Mouse (Mus musculus) kidney, adult 8-10 months (tissue): Measurements from ENCODE around the gene Muc16.

Source experiments
- DNase-seq, 2 experiments: peaks; one replicate each; pipeline ENCODE4 v3.0.0; 2022

The Muc16 gene

DNA sequence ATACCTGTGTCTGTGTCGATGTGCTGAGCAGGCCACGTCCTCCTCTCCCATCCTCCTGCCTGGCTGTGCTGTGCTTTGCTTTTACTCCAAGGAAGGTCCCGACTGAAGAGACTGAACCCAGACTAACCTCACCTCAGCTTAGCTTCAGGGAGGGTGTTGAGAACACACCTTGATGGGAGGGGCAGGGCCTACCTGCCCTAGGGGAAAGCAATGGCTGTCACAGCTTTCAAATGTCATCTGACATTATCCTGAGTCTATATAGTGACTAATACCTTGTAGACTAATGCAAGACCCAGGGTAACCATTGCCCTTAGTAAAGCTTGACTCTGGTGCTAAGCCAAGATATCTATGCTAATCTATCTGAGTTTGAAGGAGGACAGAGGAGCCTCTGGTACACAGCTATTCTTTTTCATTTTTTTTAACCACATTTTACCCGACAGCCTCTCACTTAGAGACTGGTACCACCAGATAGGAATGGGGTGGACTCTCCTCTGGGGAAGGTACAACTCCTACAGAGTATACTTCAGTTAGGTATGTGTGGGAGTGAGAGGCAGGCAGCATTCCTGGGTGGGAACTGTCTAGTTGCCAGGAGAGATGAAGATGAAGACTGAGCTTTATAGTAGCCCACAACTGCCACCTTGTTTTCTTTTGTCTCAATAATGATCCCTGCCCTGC is at the start of gene Muc16:
Muc16 (minus strand) TSS at position 51 of the 675 bp plus-strand sequence.
- DNase-seq, result no peak

DNA sequence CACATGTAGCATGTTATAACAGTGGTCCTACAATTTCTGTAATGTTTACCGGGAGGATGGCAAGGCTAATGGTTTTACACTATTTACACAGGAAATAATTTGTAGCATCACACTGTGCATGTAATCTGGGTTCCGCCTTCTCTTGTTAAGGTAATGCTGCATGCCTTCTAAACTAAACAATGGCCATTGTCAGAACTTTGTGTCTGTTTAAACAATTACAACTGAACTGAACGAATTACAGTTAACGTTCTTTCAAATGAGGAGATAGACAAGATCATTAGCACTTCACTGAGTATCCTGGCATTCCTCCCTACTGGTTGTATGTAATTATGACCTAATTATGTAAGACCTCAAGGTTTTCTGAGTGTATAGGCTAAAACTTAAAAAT is 48.4 kb upstream of the Muc16 start:
- DNase-seq, result no peak

DNA sequence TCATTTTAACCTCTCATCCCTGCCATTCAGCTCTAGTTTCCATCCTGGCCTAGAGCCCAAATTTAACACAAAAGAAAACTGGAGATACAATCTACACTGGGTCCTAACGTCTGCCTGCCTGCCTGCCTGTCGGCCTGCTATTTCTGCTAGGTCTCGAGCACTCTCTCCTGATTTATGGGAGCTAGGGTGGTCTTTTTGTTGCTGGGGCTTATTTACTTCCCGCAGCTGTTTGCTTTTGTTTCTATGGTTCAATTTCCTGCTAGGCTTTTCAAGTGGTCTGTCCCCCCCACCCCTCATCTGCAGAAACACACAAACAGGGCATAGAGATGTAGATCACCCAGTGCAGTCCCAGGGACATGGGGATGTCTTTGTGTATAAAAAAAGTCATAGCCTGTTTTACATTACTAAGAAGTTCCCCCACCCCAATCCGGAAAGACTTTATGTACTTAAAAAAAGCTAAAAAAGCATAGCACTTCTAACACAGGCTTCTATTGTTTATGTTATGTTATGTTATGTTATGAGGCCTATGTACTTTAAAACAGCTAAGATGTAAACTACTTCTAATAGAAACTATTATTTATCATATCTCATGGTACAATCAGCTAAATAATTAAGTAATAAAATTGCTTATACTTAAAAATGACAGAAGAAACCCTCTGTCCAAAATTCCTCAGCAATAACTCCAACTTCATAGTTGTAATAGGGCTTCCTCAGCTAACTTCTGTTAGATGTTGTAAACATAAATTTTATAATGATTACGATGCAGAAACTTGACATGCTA is 47.8 kb upstream of the Muc16 start:
- DNase-seq, result no peak

DNA sequence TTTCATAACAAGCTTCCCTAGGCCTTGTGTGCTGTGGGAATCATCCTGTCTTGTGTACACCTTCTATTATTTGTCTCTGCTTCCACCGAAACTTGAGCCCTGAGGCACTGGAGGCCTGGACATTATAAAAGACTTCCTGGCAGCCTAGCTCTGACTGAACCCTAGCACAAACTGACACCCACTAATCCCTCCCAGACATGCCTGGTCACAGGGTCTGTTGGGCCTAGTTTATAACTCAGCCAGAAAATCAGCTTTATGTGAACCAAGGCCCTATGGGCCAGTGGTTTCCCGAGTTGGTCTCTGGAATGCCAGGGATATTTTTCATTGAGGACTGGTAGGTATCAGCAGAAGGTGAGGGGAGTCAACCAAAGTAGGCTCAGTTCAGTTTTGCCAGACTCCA is 46.7 kb upstream of the Muc16 start:
- no peak for DNase-seq

DNA sequence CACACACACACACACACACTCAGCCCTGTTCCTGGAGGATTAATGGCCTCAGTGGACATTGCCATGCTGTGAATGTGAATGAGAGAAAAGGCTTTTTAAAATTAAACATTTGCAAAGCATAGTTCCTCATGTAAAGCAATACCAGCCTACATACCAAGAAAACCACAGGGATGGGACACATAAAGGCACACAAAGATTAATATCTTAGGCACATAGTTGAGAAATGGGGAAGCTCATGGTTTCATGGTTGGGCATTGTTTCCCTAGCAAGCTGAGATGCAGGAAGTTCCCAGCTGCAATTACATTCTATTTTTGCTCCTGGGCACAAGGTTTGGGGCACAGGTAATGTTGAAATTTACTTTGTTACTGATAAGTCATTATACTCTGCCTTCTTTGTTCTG is 31.3 kb upstream of the Muc16 start:
- DNase-seq, result no peak

DNA sequence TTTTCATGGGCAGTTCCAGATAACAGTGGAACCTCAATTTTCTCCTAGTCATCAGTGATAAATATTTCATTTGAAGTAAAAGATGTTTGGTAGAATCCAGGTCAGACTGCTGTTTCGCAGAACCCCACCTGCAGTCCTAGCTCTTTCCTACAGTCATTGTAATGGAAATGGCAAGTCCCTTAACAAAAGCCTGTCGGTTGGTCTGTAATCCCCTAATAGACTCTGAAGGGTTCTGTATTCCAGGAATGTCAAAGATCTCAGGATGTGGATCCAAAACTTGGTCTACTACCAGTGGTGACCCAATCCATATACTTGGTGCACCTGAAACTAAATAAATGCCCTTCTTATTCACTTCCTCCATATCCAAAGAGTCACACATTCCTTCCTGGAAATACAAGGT is 76.0 kb downstream of the Muc16 start:
- no peak for DNase-seq

DNA sequence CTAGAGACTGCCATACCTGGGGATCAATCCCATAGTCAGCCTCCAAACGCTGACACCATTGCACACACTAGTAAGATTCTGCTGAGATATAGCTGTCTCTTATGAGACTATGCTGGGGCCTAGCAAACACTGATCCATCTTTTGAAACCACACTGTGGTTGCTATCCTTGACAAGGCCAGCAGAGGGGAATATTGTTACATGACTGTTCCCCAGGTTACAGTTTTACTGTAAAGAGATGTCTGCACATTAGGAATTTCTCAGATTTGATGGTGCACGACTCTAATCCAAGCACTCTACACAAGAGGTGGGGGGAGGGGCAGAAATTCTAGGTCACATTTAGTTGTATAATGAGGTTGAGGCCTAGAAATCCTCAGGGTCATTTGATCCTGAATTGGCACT is 166.2 kb downstream of the Muc16 start:
- no peak for DNase-seq

DNA sequence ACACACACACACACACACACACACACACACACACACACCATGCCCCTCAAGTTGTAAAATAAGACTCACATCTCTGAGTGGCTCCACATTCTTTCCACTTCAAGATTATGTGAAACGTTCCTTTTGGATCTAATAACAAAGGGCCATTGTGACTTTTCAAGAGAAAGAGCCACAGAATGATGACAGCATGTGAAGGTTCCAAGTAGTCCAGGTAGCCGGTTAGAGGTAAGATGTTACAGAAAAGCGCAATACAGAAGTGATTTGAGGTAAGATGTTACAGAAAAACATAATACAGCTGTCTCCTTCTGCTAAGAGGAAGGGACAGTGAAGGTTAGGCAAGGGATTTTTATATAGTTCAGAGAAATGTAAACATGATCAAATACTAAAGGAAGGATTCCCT is 196.2 kb downstream of the Muc16 start, which contains the start of the genes Zfp558 and Mbd3l1:
Zfp558 (minus strand) TSS at position 101 of the 400 bp plus-strand sequence.
Mbd3l1 (plus strand) TSS at position 192 of the 400 bp plus-strand sequence.
- no peak for DNase-seq

DNA sequence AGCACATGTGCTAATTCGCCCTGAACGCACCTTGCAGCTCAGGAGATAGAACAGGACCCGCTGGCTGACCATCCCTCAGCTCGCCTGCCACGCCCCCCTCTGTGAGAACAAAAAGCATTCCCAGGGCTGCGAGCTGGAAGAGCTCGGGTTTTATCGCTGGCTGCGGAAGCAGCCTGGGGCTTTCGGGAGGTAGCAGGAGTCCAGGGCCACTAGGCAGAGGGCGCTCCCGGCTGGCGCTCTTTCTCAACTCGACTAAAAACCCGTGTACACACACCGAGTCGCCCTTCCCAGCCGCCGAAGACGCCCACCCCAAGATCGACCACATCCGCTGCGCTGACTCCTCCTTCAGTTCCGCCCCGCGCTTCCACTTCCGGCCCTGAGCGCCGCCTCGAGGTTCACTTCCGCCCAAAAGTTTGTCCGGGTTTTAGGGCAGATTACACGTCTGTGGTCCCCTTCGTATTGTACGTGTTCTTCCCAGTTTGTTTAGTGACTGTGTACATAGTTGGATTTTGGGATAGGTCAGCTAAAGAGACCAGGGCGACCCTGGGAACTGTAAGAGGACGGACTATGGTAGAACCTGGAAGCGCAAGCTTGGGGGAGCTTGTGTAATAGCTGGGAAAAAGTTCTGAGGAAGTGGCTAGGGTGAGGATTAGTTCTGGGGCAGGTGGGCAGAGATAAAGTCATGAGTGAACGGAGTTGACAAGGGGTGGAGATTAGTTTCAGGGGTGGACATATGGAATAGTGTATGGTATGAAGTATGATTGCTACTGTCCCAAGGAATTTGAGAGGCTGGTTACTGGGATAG is 200.8 kb downstream of the Muc16 start:
- DNase-seq, result peak; percentile 38 to 56

DNA sequence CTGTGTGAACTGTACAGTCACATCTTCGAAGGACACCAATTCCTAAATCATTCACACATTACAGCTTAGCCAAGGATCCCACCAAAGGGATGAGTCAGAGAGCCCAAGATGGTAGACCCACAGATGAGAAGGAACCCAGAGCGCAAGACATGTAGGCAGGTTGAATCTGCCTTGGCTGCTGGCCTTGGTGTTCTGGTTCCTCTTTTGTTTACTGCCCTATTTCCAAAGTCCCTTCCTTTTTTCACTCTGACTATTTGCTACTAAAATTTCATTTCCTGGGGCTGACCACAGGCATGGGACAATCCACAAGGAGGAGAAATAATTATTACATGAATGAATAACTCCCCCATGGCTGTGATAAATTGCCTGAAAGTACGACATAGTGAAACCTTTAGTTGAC is 206.3 kb downstream of the Muc16 start:
- no peak for DNase-seq

DNA sequence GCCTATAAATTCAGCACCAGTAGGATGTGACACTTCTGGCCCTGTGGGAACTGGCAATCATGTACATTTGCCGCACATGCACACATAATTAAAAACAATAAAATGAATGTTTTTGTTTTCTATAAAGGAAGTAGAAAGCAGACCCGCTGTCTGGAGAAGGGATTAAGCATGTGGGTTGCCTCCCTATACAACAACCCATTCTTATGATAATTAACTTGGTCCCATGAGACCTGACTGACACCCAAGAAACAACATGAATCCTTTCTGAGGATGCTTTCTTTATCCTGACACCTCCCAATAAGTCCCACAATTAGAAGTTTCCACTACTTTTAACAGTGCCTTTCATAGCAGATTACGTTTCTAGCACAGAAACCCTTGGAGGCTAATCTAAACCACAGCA is 207.0 kb downstream of the Muc16 start:
- no peak for DNase-seq

DNA sequence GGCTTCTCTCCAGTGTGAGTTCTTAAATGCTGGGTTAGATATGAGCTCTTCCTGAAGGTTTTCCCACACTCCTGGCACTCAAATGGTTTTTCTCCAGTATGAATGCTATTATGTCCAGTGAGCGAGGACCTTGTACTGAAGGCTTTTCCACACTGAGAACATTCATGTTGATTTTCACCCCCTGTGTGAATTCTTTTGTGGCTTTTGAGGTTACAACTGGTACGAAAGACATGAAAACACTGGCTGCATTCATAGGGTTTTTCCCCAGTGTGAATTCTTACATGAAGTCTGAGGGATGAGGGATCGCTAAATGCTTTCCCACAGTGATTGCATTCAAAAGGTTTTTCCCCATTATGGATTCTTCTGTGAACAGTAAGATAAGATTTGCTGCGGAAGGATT is 217.8 kb downstream of the Muc16 start:
- no peak for DNase-seq
